Mouse (Mus musculus): ENCODE measurements around the gene Isg20.
A peak's percentile ranks its signal among the peaks of the same experiment; 100 is the strongest.

DNA sequence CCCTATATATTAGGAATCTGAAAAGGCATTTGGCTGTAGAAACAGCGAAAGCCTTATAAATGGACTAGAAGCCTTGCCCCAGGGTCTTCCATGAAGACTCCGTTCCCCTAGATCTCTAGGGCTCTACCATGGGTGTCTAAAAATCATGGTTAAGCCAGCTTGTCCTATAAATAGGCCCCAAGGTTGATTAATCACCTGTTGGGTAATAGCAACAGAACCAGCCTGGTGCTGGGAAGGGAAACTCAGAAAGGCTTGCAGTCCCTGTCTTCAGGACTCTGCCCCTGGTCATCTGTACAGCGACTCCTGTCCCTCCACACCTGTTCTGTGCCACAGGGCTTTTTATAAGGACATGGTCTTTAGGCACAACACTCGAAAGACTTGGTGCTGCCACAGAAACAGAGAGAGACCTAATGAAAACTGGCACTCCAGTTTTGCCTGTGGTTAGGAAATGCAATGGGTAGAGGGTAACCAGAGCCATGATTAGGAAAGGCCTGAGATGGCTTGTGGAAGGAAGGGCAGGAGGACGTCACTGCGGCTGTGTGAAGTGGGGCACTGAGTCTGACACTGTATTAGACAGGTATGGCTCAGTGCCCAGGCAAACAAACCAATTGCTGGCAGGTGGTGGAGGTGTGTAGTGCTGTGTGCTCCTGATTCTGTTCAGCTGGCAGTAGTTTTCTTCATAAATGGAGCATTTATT is 9.9 kb upstream of the Isg20 start:
- TF ChIP-seq POLR2A (IDR thresholded peaks at IDR 0.05; ENCODE audit: control insufficient read depth in 1 of 2, insufficient read depth in 1 of 2, low read depth in 1 of 2, low read length in 2 of 2, poor library complexity in 1 of 2) (0 out of 4 replicates have a peak, but pooled peaks of 1 of the 2 experiments have one; percentile 5), CHD2 (IDR thresholded peaks at IDR 0.05; ENCODE audit: low read length) (no peak), CTCF (IDR thresholded peaks at IDR 0.05 in 2 of 3, conservative IDR thresholded peaks at IDR 0.05 in 1 of 3; ENCODE audit: control insufficient read depth in 1 of 3, insufficient read depth in 1 of 3, low read depth in 2 of 3, low read length in 3 of 3, poor library complexity in 1 of 3, severe bottlenecking in 1 of 3) (no peak), MAFK (IDR thresholded peaks at IDR 0.05; ENCODE audit: borderline replicate concordance, low read depth, low read length) (no peak)
